Mouse (Mus musculus): Measurements from ENCODE around the gene Mapk11.

DNA sequence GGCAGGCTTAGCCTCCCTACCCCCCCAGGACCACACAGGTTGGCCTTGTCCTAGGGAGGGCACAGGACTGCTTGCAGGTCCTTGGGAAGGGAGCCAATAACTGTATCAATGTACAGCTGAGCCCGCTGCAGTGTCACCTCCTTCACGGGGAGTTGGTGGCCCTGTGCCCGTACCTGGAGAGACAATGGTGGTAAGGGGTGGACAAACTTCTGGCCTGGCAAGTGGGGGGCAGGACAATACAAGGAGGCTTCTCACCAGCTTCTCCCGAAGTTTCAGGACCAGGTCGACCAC lies 35.5 kb upstream of the Mapk11 start:
- TF ChIP-seq MAFK (IDR thresholded peaks at IDR 0.05; ENCODE audit: insufficient read depth, low read depth, low read length), result no peak
- TF ChIP-seq ZNF384 (IDR thresholded peaks at IDR 0.05; ENCODE audit: low read depth, low read length), result no peak
- no peak for TF ChIP-seq CHD2 (IDR thresholded peaks at IDR 0.05; ENCODE audit: low read depth, low read length)
